Mouse (Mus musculus): ENCODE data around the gene Rps6ka5. TPM values are rescaled to one million over a fixed set of nuclear protein-coding genes. Genes with fewer than 3 reads are reported as not detected.

Rps6ka5 gene
- polyA plus RNA-seq, 1 experiment = 4.7 TPM

DNA sequence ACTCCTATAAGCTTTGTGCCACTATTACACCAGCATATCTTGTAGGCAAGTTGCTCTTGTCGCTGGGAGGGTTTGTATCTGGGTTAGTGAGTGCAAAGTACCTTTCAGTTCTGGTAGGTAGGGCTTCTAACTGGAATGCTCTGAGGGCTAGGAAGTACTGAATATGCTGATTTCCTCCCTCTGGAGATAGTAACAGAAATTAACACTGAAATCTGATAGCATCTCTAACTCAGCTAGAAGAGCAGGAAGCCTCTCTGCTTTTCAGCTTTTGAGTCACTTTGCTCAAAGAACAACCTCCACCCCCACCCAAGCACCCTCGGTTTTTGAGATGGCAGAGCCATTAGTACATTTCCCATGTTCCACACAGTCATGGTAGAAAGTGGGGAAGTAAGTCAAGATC is 15.7 kb upstream of the Rps6ka5 start:
- Histone ChIP-seq H3K36me3 (ENCODE audit: control insufficient read depth, insufficient read depth, low read length) (no peaks in the 10 kb centered on the region), H3K4me1 (replicated peaks; ENCODE audit: control insufficient read depth, insufficient read depth, low read length) (peaks cover 2% of the 10 kb centered on the region), H3K27ac (ENCODE audit: control insufficient read depth, insufficient read depth, low read length) (no peak overlapping the region), H3K27me3 (ENCODE audit: control insufficient read depth, insufficient read depth, low read length) (no peaks in the 10 kb centered on the region), H3K4me3 (ENCODE audit: control insufficient read depth, insufficient read depth, low read length) (no peak overlapping the region)
- TF ChIP-seq CTCF (IDR thresholded peaks at IDR 0.05; ENCODE audit: borderline replicate concordance, control insufficient read depth, extremely low read depth, insufficient read depth, low read length, poor library complexity) (no peak), POLR2A (IDR thresholded peaks at IDR 0.05; ENCODE audit: control insufficient read depth, extremely low read depth, insufficient read depth, low read length, poor library complexity) (no peak)
- no peak for DNase-seq
- WGBS = 48% methylated on average over 2 of the region's 2 CpGs

- no peak for TF ChIP-seq CTCF (IDR thresholded peaks at IDR 0.05; ENCODE audit: borderline replicate concordance, control insufficient read depth, extremely low read depth, insufficient read depth, low read length, poor library complexity)
- TF ChIP-seq POLR2A (IDR thresholded peaks at IDR 0.05; ENCODE audit: control insufficient read depth, extremely low read depth, insufficient read depth, low read length, poor library complexity) = no peak
- H3K4me1 ChIP-seq (replicated peaks; ENCODE audit: control insufficient read depth, insufficient read depth, low read length) = peaks cover 2% of the 10 kb centered on the region
- DNase-seq = no peak
- WGBS = 75% methylated on average over 5 of the region's 5 CpGs
- no peak overlapping the region for H3K4me3 ChIP-seq (ENCODE audit: control insufficient read depth, insufficient read depth, low read length)
- no peaks in the 10 kb centered on the region for H3K27me3 ChIP-seq (ENCODE audit: control insufficient read depth, insufficient read depth, low read length)
- H3K36me3 ChIP-seq (ENCODE audit: control insufficient read depth, insufficient read depth, low read length) = no peaks in the 10 kb centered on the region
- H3K27ac ChIP-seq (ENCODE audit: control insufficient read depth, insufficient read depth, low read length) = no peak overlapping the region
Measured at GRCm38 (mm10) chr12:100740313-100740712, 13.5 kb upstream of the Rps6ka5 start.

DNA sequence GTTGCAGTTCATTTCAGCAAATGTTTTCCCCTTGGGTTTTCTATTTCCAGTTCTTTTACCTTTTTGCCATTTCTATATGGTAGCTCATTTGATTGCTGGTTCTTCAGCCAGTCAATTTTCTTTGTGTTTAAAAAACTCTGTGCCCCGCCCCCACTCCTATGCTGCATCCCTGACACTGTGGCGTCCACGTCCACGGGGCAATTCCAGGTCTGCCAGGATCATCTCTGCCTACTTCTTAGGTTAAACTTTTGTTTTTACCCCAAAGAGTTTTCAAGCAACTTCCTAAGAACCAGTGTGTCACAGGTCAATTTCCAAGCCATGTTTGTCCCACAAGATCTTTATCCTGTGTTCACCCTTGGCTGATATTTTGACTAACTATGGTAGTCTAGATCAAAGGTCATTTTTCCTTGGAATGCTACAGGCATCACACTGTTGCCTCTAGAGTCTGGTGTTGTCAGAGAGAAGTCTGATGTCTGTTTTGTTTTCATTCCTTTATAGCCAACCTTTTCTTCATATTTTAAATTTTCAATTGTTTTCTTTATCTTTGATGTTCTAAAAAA is 12.3 kb upstream of the Rps6ka5 start:
- TF ChIP-seq CTCF (IDR thresholded peaks at IDR 0.05; ENCODE audit: borderline replicate concordance, control insufficient read depth, extremely low read depth, insufficient read depth, low read length, poor library complexity) = no peak
- TF ChIP-seq POLR2A (IDR thresholded peaks at IDR 0.05; ENCODE audit: control insufficient read depth, extremely low read depth, insufficient read depth, low read length, poor library complexity) = no peak
- 97% methylated on average over 4 of the region's 4 CpGs for WGBS
- Histone ChIP-seq H3K4me1 (replicated peaks; ENCODE audit: control insufficient read depth, insufficient read depth, low read length) (peaks cover 2% of the 10 kb centered on the region), H3K27me3 (ENCODE audit: control insufficient read depth, insufficient read depth, low read length) (no peaks in the 10 kb centered on the region), H3K27ac (ENCODE audit: control insufficient read depth, insufficient read depth, low read length) (no peak overlapping the region), H3K4me3 (ENCODE audit: control insufficient read depth, insufficient read depth, low read length) (no peak overlapping the region), H3K36me3 (ENCODE audit: control insufficient read depth, insufficient read depth, low read length) (no peaks in the 10 kb centered on the region)
- DNase-seq = no peak

GRCm38 (mm10) chr12:100738498-100738897 is 11.7 kb upstream of the Rps6ka5 start:
- TF ChIP-seq CTCF (IDR thresholded peaks at IDR 0.05; ENCODE audit: borderline replicate concordance, control insufficient read depth, extremely low read depth, insufficient read depth, low read length, poor library complexity) (no peak), POLR2A (IDR thresholded peaks at IDR 0.05; ENCODE audit: control insufficient read depth, extremely low read depth, insufficient read depth, low read length, poor library complexity) (no peak)
- no peaks in the 10 kb centered on the region for H3K36me3 ChIP-seq (ENCODE audit: control insufficient read depth, insufficient read depth, low read length)
- H3K27me3 ChIP-seq (ENCODE audit: control insufficient read depth, insufficient read depth, low read length) = no peaks in the 10 kb centered on the region
- no peak for DNase-seq
- H3K27ac ChIP-seq (ENCODE audit: control insufficient read depth, insufficient read depth, low read length) = no peak overlapping the region
- 89% methylated on average over 3 of the region's 3 CpGs for WGBS
- H3K4me3 ChIP-seq (ENCODE audit: control insufficient read depth, insufficient read depth, low read length) = no peak overlapping the region
- peaks cover 2% of the 10 kb centered on the region for H3K4me1 ChIP-seq (replicated peaks; ENCODE audit: control insufficient read depth, insufficient read depth, low read length)

- no peaks in the 10 kb centered on the region for H3K27me3 ChIP-seq (ENCODE audit: control insufficient read depth, insufficient read depth, low read length)
- H3K4me1 ChIP-seq (replicated peaks; ENCODE audit: control insufficient read depth, insufficient read depth, low read length) = 0 out of 2 replicates have a peak, but pooled peaks cover 3% of the 10 kb centered on the region
- no peak for DNase-seq
- H3K27ac ChIP-seq (ENCODE audit: control insufficient read depth, insufficient read depth, low read length) = no peak overlapping the region
- WGBS = 96% methylated on average over 2 of the region's 2 CpGs
- no peaks in the 10 kb centered on the region for H3K36me3 ChIP-seq (ENCODE audit: control insufficient read depth, insufficient read depth, low read length)
- no peak overlapping the region for H3K4me3 ChIP-seq (ENCODE audit: control insufficient read depth, insufficient read depth, low read length)
- no peak for TF ChIP-seq POLR2A (IDR thresholded peaks at IDR 0.05; ENCODE audit: control insufficient read depth, extremely low read depth, insufficient read depth, low read length, poor library complexity)
- no peak for TF ChIP-seq CTCF (IDR thresholded peaks at IDR 0.05; ENCODE audit: borderline replicate concordance, control insufficient read depth, extremely low read depth, insufficient read depth, low read length, poor library complexity)
Measured at GRCm38 (mm10) chr12:100735581-100735980, 8.8 kb upstream of the Rps6ka5 start.

GRCm38 (mm10) chr12:100735156-100735555 is 8.4 kb upstream of the Rps6ka5 start:
- Histone ChIP-seq H3K4me3 (ENCODE audit: control insufficient read depth, insufficient read depth, low read length) (no peak overlapping the region), H3K36me3 (ENCODE audit: control insufficient read depth, insufficient read depth, low read length) (no peaks in the 10 kb centered on the region), H3K4me1 (replicated peaks; ENCODE audit: control insufficient read depth, insufficient read depth, low read length) (0 out of 2 replicates have a peak, but pooled peaks cover 3% of the 10 kb centered on the region), H3K27me3 (ENCODE audit: control insufficient read depth, insufficient read depth, low read length) (no peaks in the 10 kb centered on the region), H3K27ac (ENCODE audit: control insufficient read depth, insufficient read depth, low read length) (no peak overlapping the region)
- 88% methylated on average over 5 of the region's 5 CpGs for WGBS
- TF ChIP-seq CTCF (IDR thresholded peaks at IDR 0.05; ENCODE audit: borderline replicate concordance, control insufficient read depth, extremely low read depth, insufficient read depth, low read length, poor library complexity) (no peak), POLR2A (IDR thresholded peaks at IDR 0.05; ENCODE audit: control insufficient read depth, extremely low read depth, insufficient read depth, low read length, poor library complexity) (no peak)
- no peak for DNase-seq
